Mouse (Mus musculus) limb, embryonic 14.5 days (tissue): ENCODE measurements at regions not wholly inside any gene's neighbourhood (a gene's known extent, or its start where the extent isn't known, plus 50 kb on each side); places are given as distances from the start of the nearest gene placed in this dataset.

Experiments
- ATAC-seq: fragments of 200-750 bp; cut with Nextera tagmentation; 2 replicates; pipeline ENCODE4 v1.8.0; 2017; ENCODE audit warnings: low read depth, moderate number of reproducible peaks, moderate TSS enrichment; ENCODE audit not compliant: low FRiP score
- DNase-seq: peaks from one replicate; pipeline ENCODE4 v3.0.0-alpha.2; 2015; ENCODE audit warnings: low spot score
- H3K27ac ChIP-seq: fragments of 300-500 bp; sonication (generic); replicated peaks from 2 replicates; pipeline ENCODE4 v1.5.1; 2014; ENCODE audit warnings: low read depth, mild to moderate bottlenecking, low read length, moderate library complexity, mixed read lengths
- H3K27me3 ChIP-seq: fragments of 300-500 bp; sonication (generic); 2 replicates; pipeline ENCODE4 v1.6.1; 2014; ENCODE audit warnings: low read length, mixed read lengths; ENCODE audit not compliant: control insufficient read depth, insufficient read depth
- H3K36me3 ChIP-seq: fragments of 300-500 bp; sonication (generic); 2 replicates; pipeline ENCODE4 v1.6.1; 2014; ENCODE audit warnings: mild to moderate bottlenecking, low read length, moderate library complexity, mixed read lengths; ENCODE audit not compliant: control insufficient read depth, insufficient read depth
- H3K4me1 ChIP-seq: fragments of 300-500 bp; sonication (generic); 2 replicates; pipeline ENCODE4 v1.6.1; 2014; ENCODE audit warnings: antibody characterized with exemption, low read length, mixed read lengths; ENCODE audit not compliant: control insufficient read depth, insufficient read depth
- H3K4me2 ChIP-seq: fragments of 300-500 bp; sonication (generic); replicated peaks from 2 replicates; pipeline ENCODE4 v1.6.1; 2014; ENCODE audit warnings: low read depth, mild to moderate bottlenecking, low read length, moderate library complexity; ENCODE audit not compliant: severe bottlenecking
- H3K4me3 ChIP-seq: fragments of 300-500 bp; sonication (generic); replicated peaks from 2 replicates; pipeline ENCODE4 v1.5.1; 2014; ENCODE audit warnings: low read length
- H3K9ac ChIP-seq: fragments of 300-500 bp; sonication (generic); 2 replicates; pipeline ENCODE4 v1.6.1; 2014; ENCODE audit warnings: mild to moderate bottlenecking, low read depth, low read length, moderate library complexity; ENCODE audit not compliant: severe bottlenecking
- H3K9me3 ChIP-seq: fragments of 300-500 bp; sonication (generic); 2 replicates; pipeline ENCODE4 v1.6.1; 2016; ENCODE audit warnings: low read length; ENCODE audit not compliant: control insufficient read depth
- POLR2A ChIP-seq: fragments of 200-500 bp; IDR thresholded peaks from 2 replicates; pipeline ENCODE4 v1.8.0; 2012; ENCODE audit warnings: inconsistent platforms, mild to moderate bottlenecking, moderate library complexity, borderline replicate concordance; ENCODE audit not compliant: insufficient read depth, insufficient read length; ENCODE audit errors: extremely low read depth
- WGBS: fragments of 180-500 bp; shearing (Covaris S2); extraction: QIAGEN DNeasy Blood & Tissue Kit; methylation state at CpG from one replicate; pipeline ENCODE4 v1.1.7; 2014; 5-methylcytosine and 5-hydroxymethylcytosine counted together

DNA sequence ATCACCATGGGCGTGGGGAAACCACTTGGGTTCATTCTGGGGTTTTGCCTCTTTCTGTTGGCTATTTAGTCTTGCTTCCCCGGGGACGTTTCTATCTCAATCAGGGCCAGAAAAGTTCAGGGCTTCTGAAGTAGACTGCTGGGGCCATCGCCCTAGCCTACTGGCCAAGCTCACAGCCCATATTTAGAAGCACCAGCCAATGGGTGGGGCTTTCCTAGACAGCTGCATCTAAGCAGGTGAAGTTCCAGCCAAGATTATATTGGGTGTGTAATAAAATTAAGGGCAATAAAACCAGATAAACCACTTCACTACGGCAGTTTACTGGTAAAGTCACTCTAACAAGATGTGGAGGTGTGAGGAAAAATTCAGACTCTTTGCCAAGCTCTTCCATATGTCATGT is 496.5 kb downstream of the Zfp704 start:
- H3K9me3 ChIP-seq, result no peaks in the 10 kb centered on the region
- H3K4me3 ChIP-seq, result no peak overlapping the region
- TF ChIP-seq POLR2A, result no peak
- no peaks in the 10 kb centered on the region for H3K36me3 ChIP-seq
- no peak overlapping the region for H3K27ac ChIP-seq
- H3K27me3 ChIP-seq, result no peaks in the 10 kb centered on the region
- H3K4me1 ChIP-seq, result no peaks in the 10 kb centered on the region; the same call in 1 of the 2 replicates
- DNase-seq, result peak; percentile 48
- ATAC-seq, result peak; percentile 60; the same call in 1 of the 2 replicates
- 51% methylated on average over 5 of the region's 5 CpGs for WGBS
- H3K9ac ChIP-seq, result no peak overlapping the region
- H3K4me2 ChIP-seq, result no peak overlapping the region

DNA sequence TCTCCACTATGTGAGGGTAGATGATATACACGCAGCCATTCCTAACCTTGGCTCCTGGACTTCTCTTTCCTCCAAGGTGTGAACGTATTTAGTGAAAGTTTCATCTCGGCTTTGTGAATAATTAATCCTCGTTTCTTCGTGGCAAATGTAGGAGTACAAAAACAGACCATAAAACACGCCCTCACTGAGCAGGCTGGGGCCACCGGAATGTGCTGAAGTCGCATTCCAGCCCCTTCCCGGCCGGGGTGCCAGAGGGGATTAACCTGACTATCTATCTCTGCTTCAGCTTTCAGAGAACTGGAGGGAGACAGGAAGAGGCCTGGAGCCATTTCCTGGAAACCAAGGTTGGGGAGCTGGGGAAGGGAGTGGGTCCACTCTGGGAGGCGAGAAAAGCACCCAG is 499.1 kb downstream of the Zfp704 start:
- no peak for TF ChIP-seq POLR2A
- no peak for DNase-seq

DNA sequence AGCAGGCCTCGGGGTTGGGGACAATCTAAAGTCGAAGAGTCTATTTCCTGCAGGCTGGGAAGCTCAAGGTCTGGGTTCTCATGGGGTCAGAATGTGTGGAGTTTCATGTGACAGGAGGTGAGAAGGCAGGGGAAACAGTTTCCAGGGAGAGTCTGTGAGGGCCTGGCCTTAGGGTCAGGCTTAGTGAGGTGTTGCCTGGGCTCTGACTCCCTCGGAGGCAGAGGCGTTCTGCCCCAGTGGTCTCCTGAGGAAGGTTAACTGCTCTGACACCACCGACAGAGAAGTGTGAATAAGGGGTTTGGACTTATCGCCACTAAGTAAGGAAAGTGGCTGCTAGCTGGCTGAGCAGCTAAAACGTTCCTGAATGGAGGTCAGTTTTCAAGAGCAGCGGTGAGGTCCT is 499.9 kb downstream of the Zfp704 start:
- Histone ChIP-seq H3K9ac (no peak overlapping the region), H3K36me3 (no peaks in the 10 kb centered on the region), H3K4me3 (no peak overlapping the region), H3K9me3 (no peaks in the 10 kb centered on the region), H3K4me1 (no peaks in the 10 kb centered on the region; the same call in 1 of the 2 replicates), H3K27me3 (no peaks in the 10 kb centered on the region), H3K4me2 (no peak overlapping the region), H3K27ac (no peak overlapping the region)
- no peak for DNase-seq
- ATAC-seq, result no peak
- TF ChIP-seq POLR2A, result no peak
- 39% methylated on average over 8 of the region's 8 CpGs for WGBS

More for the DNA sequence above, 499.1 kb downstream of the Zfp704 start:
- Histone ChIP-seq H3K9me3 (no peaks in the 10 kb centered on the region), H3K9ac (no peak overlapping the region), H3K4me2 (no peak overlapping the region), H3K27me3 (no peaks in the 10 kb centered on the region), H3K4me1 (no peaks in the 10 kb centered on the region; the same call in 1 of the 2 replicates), H3K36me3 (no peaks in the 10 kb centered on the region), H3K4me3 (no peak overlapping the region), H3K27ac (no peak overlapping the region)
- no peak for ATAC-seq
- 19% methylated on average over 11 of the region's 11 CpGs for WGBS

DNA sequence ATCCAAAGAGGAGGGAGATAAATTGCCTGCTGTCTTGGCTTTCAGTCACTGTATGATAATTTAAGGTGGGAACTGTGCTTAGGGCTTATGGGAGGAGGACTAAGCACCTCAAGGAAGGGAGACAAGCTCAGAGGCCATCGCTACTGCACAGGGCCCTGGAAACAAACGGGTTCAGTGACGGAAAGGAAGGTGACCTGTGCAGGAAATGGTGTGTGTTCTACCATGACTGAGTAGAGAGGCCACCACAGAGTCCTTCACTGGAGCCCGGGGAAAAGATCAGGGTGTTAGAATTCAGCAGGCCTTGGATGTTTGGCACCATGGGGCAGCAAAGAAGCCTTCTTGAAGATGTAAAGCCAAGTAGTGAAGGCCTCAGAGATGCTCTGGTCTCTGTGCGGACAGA is 500.4 kb downstream of the Zfp704 start:
- H3K9me3 ChIP-seq, result no peaks in the 10 kb centered on the region
- no peaks in the 10 kb centered on the region for H3K27me3 ChIP-seq
- DNase-seq (no peak), ATAC-seq (no peak)
- no peak for TF ChIP-seq POLR2A
- no peak overlapping the region for H3K4me3 ChIP-seq
- no peaks in the 10 kb centered on the region for H3K36me3 ChIP-seq
- WGBS, result 88% methylated on average over 5 of the region's 5 CpGs
- no peak overlapping the region for H3K4me2 ChIP-seq
- H3K9ac ChIP-seq, result no peak overlapping the region
- H3K4me1 ChIP-seq, result no peaks in the 10 kb centered on the region; the same call in 1 of the 2 replicates
- no peak overlapping the region for H3K27ac ChIP-seq

DNA sequence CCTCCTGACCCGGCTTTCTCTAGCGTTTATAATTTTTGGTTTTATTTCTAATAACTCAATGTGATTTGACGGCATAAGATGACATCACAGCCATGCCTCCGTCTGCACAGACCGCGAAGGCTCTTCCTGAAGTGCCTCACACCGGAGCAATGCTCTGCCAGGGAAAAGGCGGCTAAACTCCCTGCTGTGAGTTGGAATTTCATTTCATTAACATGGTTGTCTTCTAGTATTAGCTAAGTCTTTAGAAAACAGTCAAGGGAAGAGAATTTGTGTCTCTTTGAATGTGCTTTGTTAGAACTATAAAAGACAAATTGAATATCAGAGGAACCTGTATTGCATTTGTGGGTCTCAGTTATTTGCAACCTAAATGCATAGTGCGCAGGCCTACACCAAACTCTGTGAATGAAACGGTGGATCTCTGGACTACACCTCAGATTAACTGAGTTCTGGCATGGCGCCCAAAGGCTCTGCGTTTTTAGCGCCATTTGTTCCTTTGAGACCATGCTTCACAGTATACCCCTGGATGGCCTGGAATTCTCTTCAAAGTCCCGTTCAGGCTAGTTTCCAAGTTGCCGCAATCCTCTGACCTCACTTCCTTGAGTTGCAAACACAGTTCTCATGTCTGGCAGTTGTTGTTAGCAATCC is 502.0 kb downstream of the Zfp704 start:
- Histone ChIP-seq H3K27ac (no peak overlapping the region), H3K9me3 (no peaks in the 10 kb centered on the region), H3K36me3 (no peaks in the 10 kb centered on the region), H3K9ac (no peak overlapping the region), H3K4me1 (no peaks in the 10 kb centered on the region), H3K4me2 (no peak overlapping the region), H3K4me3 (no peak overlapping the region), H3K27me3 (no peaks in the 10 kb centered on the region)
- no peak for TF ChIP-seq POLR2A
- WGBS, result 68% methylated on average over 15 of the region's 15 CpGs
- DNase-seq (peak; percentile 40), ATAC-seq (peak; percentile 28; the same call in 1 of the 2 replicates)
